Mouse (Mus musculus) liver, adult 2 months (tissue): ENCODE measurements around the gene Tmeff2. TPM values are rescaled to one million over a fixed set of nuclear protein-coding genes. Genes with fewer than 3 reads are reported as not detected.

Experiments used
- DNase-seq: peaks from one replicate; pipeline ENCODE4 v3.0.0-alpha.2; 2011; ENCODE audit warnings: low read depth, low spot score; ENCODE audit errors: extremely low read depth
- H3K27ac ChIP-seq: fragments of 200-500 bp; replicated peaks from 2 replicates; pipeline ENCODE4 v1.5.1; 2012; ENCODE audit warnings: low read depth, mild to moderate bottlenecking, control low read depth, inconsistent platforms, low read length; ENCODE audit not compliant: insufficient read depth
- H3K27me3 ChIP-seq: fragments of 200-500 bp; 2 replicates; pipeline ENCODE4 v1.6.1; 2012; ENCODE audit warnings: mild to moderate bottlenecking, moderate library complexity, low read length, inconsistent platforms; ENCODE audit not compliant: control insufficient read depth, insufficient read depth
- H3K36me3 ChIP-seq: fragments of 200-500 bp; 2 replicates; pipeline ENCODE4 v1.6.1; 2012; ENCODE audit warnings: low read length, inconsistent platforms; ENCODE audit not compliant: control insufficient read depth, insufficient read depth
- H3K4me1 ChIP-seq: fragments of 200-500 bp; 2 replicates; pipeline ENCODE4 v1.6.1; 2011; ENCODE audit warnings: low read length; ENCODE audit not compliant: control insufficient read depth, insufficient read depth
- H3K4me3 ChIP-seq: fragments of 200-500 bp; 2 replicates; pipeline ENCODE4 v1.5.1; 2011; ENCODE audit warnings: low read depth, mild to moderate bottlenecking, control low read depth, low read length, moderate library complexity; ENCODE audit not compliant: insufficient read depth
- H3K79me2 ChIP-seq: fragments of 200-500 bp; 2 replicates; pipeline ENCODE4 v1.6.1; 2012; ENCODE audit warnings: inconsistent platforms, mild to moderate bottlenecking, low read length, moderate library complexity; ENCODE audit not compliant: control insufficient read depth, insufficient read depth
- H3K9ac ChIP-seq: fragments of 200-500 bp; 2 replicates; pipeline ENCODE4 v1.6.1; 2012; ENCODE audit warnings: low read depth, mild to moderate bottlenecking, control low read depth, inconsistent platforms, low read length
- CTCF ChIP-seq: fragments of 200-500 bp; IDR thresholded peaks from 2 replicates; pipeline ENCODE4 v1.5.1; 2011; ENCODE audit warnings: low read depth, low read length, control low read depth
- POLR2A ChIP-seq: fragments of 200-500 bp; IDR thresholded peaks from 2 replicates; pipeline ENCODE4 v1.6.1; 2011; ENCODE audit warnings: low read length, control low read depth; ENCODE audit not compliant: insufficient read depth; ENCODE audit errors: extremely low read depth
- WGBS: fragments of 180-500 bp; shearing (Covaris S2); methylation state at CpG from one replicate; pipeline ENCODE4 v1.1.7; 2018; 5-methylcytosine and 5-hydroxymethylcytosine counted together
- polyA plus RNA-seq: library from polyadenylated mRNA; depleted of rRNA; stranded (reverse); fragments of >200 nt; gene quantifications from 2 replicates; pipeline ENCODE4 v1.2.3, GENCODE M21; 2012
- total RNA-seq: library from RNA; depleted of rRNA; stranded (reverse); fragments of >200 nt; gene quantifications from 2 replicates; pipeline ENCODE4 v1.2.3, GENCODE M21; 2014

Gene Tmeff2
- total and polyA plus RNA-seq, 2 experiments, result 0.09 TPM; not detected in 1

DNA sequence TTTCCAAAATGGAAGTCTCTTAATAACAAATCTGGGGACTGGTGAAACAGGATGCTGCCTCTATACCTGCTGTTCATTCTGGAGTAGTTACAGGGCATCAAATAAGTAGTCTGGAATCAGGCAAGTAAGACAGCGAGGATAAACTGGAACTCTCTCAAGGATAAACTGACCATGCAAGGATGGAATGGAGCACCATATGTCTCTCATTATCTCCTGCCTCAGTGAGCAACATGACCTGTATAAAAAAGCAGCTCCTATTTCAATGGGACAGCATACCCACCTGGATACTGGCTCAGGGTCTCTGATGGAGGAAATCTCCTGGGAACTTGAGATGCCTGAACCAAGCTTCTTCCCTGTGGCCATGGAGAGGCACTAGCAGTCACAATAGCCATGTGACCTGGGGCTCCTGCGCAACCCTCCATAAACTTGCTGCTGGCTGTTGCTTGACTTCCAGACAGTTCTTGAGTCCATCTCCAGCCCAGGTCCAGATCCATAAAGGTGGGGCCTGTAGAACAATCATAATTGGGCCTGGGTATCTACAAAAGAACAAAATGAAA, 200.7 kb downstream of the Tmeff2 start:
- Histone ChIP-seq H3K36me3 (no peaks in the 10 kb centered on the region), H3K79me2 (no peaks in the 10 kb centered on the region), H3K4me3 (no peak overlapping the region), H3K27me3 (no peaks in the 10 kb centered on the region), H3K27ac (no peak overlapping the region), H3K4me1 (no peaks in the 10 kb centered on the region; the same call in 1 of the 2 replicates), H3K9ac (no peak overlapping the region)
- TF ChIP-seq POLR2A (no peak), CTCF (no peak)
- 96% methylated on average over 2 of the region's 2 CpGs for WGBS
- DNase-seq, result no peak

GRCm38 (mm10) chr1:51104698-51105097, 204.3 kb downstream of the Tmeff2 start:
- H3K4me1 ChIP-seq, result no peaks in the 10 kb centered on the region; the same call in 1 of the 2 replicates
- peak; percentile 4 for DNase-seq
- H3K79me2 ChIP-seq, result no peaks in the 10 kb centered on the region
- H3K27me3 ChIP-seq, result no peaks in the 10 kb centered on the region
- no peaks in the 10 kb centered on the region for H3K36me3 ChIP-seq
- H3K4me3 ChIP-seq, result no peak overlapping the region
- 65% methylated on average over 2 of the region's 2 CpGs for WGBS
- TF ChIP-seq CTCF, result no peak
- no peak for TF ChIP-seq POLR2A
- H3K27ac ChIP-seq, result no peak overlapping the region; the same call in 1 of the 2 replicates
- H3K9ac ChIP-seq, result no peak overlapping the region

DNA sequence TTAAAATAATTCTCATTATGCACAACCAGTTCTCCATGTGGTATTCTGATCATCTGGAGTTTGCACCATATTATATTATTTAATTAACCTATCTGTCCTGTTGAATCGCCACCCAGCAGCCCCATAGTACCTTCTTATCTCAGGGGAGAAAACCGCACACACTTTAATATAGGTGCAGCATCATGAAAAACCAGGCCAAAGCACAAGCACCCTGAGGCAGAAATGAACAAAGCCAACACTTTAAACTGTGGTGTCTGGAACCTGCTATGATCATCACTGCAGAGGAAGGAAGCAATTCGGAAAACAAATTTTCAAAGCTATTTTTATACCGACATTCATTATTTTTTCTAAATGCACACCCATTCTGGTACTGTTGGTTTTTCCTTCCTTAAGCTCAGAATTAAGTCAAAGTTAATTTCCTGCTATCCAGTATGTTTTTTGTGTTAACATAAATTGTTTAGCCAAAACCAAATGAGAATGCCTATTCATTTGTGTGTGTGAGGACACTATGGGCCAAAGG, 206.0 kb downstream of the Tmeff2 start:
- no peaks in the 10 kb centered on the region for H3K36me3 ChIP-seq
- TF ChIP-seq CTCF, result no peak
- H3K4me3 ChIP-seq, result no peak overlapping the region
- DNase-seq, result no peak
- H3K9ac ChIP-seq, result no peak overlapping the region
- no peak overlapping the region for H3K27ac ChIP-seq
- no peaks in the 10 kb centered on the region for H3K27me3 ChIP-seq
- no peaks in the 10 kb centered on the region; the same call in 1 of the 2 replicates for H3K4me1 ChIP-seq
- H3K79me2 ChIP-seq, result no peaks in the 10 kb centered on the region
- 80% methylated on average over 4 of the region's 4 CpGs for WGBS

DNA sequence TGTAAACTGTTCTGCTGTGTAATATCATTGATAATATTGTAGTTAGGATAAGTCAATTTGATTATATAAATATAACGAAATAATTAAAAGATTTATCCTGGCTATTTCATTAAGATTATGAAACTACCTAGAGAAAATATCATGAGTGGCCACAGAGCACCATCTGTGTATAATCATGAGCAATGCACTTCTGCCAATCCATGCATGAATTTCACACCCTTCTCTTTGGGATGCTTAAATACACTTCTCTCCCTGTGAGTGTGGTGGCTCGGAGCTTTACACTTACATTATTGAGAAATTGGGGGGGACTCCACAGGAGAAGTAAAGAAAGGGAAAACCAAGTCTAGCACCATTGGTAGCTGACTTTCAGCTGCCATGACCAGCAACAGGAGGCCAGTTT, 206.9 kb downstream of the Tmeff2 start:
- Histone ChIP-seq H3K4me1 (no peaks in the 10 kb centered on the region; the same call in 1 of the 2 replicates), H3K27ac (no peak overlapping the region), H3K9ac (no peak overlapping the region), H3K27me3 (no peaks in the 10 kb centered on the region), H3K4me3 (no peak overlapping the region), H3K79me2 (no peaks in the 10 kb centered on the region), H3K36me3 (no peaks in the 10 kb centered on the region)
- TF ChIP-seq POLR2A (no peak), CTCF (no peak)
- 58% methylated on average over 2 of the region's 2 CpGs for WGBS
- DNase-seq, result no peak

- Histone ChIP-seq H3K4me1 (no peaks in the 10 kb centered on the region), H3K27me3 (no peaks in the 10 kb centered on the region), H3K79me2 (no peaks in the 10 kb centered on the region), H3K9ac (no peak overlapping the region), H3K36me3 (no peaks in the 10 kb centered on the region), H3K27ac (no peak overlapping the region), H3K4me3 (no peak overlapping the region)
- WGBS, result 80% methylated on average over 5 of the region's 5 CpGs
- TF ChIP-seq CTCF (no peak), POLR2A (no peak)
- no peak for DNase-seq
Observed at GRCm38 (mm10) chr1:51114721-51115120, 214.3 kb downstream of the Tmeff2 start.

DNA sequence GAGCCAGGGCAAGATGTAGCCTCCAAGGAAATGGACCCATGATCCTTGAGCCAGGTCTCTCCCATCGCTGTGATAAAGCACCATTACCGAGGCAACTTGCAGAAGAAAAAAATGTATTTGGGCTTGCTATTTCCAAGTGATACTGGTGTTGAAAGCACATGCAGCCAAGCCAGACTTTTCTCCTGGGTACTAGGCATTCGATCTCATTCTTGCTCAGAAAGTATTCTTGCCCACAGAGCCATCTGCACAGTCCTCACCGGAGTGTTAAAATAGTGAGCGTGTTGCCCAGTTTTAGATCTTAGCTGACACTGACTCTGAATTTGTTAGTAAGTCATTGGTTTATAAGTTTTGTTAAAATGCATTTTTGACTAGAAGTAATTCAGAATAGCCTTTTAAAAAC, 215.3 kb downstream of the Tmeff2 start:
- no peak overlapping the region for H3K4me3 ChIP-seq
- no peaks in the 10 kb centered on the region for H3K36me3 ChIP-seq
- H3K4me1 ChIP-seq, result no peaks in the 10 kb centered on the region
- DNase-seq, result no peak
- no peak overlapping the region for H3K9ac ChIP-seq
- H3K79me2 ChIP-seq, result no peaks in the 10 kb centered on the region
- no peaks in the 10 kb centered on the region for H3K27me3 ChIP-seq
- H3K27ac ChIP-seq, result no peak overlapping the region
- TF ChIP-seq POLR2A (no peak), CTCF (no peak)
- WGBS, result 85% methylated on average over 5 of the region's 5 CpGs
